Mouse (Mus musculus): Measurements from ENCODE around the gene Narfl.
"Not testable (repeated sequence)": the region's sequence is repeated elsewhere in the genome, so short reads cannot be mapped to it uniquely, and the experiment has no call there.

Narfl gene

DNA sequence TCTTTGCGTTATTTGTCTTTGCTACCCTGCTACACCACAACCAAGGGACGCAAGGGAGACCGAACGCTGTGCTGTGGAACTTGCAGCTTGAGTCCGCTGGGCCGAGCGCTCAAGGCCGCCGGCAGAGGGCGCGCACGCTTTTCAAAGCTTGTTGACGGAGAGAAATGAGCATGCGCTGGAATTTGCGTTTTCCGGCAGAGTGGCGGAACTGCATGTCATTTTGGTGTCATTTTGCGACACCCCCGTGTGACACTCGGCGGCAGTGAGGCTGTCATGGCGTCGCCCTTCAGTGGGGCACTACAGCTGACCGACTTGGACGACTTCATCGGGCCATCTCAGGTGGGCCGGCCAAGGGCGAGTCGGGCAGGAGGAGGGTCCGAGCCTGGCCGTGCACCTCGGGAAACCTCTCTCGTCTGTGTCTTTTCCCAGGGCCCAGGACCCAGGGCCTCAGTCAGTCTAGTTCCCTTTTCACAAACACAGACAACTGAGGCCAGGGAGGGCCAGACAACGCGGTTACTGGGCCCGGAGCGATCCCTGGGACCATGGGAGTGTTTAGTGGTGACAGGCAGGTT lies at the start of gene Narfl:
Gene Narfl, plus strand, starts transcription at position 228 of the 572 bp plus-strand sequence.
- DNase-seq (ENCODE audit: low read depth), result peak; percentile 98

DNA sequence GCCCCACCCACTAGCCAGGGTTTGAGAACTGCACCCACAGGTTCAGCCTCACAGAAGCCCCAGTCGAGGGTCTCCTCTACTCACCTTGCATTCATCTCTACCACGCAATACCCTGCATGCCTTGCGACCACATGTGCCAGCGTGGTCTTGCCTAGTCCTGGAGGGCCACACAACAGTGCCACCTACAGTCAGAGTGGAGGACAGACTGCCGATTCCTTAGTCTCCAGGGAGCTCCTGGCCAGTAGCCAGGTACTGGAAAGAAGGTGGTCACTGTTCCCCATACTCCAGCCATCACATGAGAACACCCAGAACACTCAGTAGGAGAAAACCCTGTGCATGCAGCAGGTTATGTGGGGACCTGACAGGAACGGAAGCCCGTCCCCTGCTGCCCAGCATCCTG lies 49.7 kb upstream of the Narfl start:
- no peak for DNase-seq (ENCODE audit: low read depth)

DNA sequence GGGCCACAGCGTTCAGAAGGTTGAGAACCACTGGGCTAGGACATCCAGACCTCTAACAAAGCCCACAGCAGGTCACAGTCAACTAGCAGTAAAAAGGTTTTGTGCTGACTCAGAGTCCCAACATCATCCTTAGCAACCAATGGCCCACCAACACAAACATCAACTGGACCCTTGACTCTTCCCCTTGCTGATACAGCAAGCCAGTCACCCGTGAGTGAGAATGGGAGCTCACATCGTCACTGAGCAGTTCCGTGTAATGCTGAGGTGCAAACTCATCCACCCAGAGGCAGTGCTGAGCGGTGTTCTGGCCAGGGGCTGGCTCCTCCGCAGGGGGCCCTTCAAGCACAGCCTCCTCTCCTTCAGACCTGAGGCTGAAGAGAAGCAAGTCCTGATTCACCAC lies 48.3 kb upstream of the Narfl start:
- no peak for DNase-seq (ENCODE audit: low read depth)

DNA sequence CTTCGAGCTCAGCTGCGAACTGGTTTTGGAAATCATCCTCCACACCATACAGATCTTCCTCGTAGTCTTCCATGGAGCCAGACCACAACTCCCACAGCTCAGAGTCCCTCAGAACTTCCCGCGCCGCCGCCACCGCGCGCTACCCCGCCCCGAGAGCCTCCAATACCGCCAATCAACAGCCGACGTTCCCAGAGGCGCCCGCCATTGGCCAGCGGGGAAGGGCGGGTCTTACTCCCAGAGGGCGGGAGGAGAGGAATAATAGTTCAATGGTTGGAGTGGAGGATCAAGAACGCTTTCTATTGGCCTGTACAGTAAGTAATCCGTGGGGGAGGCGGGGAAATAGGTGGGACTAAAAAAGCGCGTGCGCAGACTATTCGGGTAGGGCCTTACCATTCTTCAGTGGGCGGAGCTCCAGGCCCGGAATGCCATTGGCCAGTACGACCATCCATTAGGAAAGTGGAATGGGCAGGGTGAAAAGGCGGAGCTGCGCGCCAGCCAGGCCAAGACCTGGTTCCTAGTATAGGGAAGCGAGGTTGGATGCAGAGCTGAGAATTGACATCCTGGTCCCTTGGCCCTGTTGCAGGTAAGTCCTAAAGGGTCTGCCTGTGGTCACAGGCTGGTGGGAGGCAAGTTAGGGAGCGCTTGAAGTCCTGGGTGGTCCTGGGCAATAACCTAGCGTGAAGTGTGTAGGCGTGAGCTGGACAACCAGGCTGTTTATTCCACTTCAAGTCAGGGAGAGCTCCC lies 46.1 kb upstream of the Narfl start, which contains the start of the genes Chtf18 and Rpusd1:
Gene Chtf18, minus strand, starts transcription at position 155 of the 744 bp plus-strand sequence.
Gene Rpusd1, plus strand, starts transcription at position 406 of the 744 bp plus-strand sequence.
- peak; percentile 100 for DNase-seq (ENCODE audit: low read depth)

DNA sequence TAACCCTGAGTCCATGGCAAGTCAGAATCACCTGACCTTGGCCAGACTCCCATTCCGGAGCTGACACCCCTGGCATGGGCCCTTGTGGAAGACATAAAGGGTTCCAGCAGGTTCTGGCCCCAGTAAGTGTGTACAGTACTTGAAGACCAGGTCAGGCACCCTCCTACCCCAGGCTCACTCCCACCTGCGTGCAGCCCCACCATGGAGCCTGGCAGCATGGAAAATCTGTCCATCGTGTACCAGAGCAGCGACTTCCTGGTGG lies 45.6 kb upstream of the Narfl start:
- no peak for DNase-seq (ENCODE audit: low read depth)

DNA sequence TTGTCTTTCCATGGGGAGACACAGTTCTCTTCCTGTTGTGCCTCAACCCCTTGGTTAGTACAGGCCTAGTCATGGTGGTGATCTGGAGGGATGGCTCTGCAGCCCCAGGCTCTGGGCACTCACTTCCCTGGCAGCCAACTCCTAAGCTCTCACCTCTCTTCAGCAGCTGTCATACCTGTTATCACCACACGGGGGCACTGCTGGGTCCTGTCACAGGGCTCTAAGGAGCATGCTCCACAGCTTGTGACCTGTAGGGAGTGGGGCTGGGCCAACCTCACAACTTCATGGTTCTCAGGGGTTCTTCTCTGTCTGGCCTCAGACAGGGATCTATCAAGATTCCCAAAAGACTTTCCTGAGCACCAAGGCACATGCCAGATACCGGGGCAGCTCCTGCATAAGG lies 41.5 kb upstream of the Narfl start:
- peak; percentile 86 for DNase-seq (ENCODE audit: low read depth)

DNA sequence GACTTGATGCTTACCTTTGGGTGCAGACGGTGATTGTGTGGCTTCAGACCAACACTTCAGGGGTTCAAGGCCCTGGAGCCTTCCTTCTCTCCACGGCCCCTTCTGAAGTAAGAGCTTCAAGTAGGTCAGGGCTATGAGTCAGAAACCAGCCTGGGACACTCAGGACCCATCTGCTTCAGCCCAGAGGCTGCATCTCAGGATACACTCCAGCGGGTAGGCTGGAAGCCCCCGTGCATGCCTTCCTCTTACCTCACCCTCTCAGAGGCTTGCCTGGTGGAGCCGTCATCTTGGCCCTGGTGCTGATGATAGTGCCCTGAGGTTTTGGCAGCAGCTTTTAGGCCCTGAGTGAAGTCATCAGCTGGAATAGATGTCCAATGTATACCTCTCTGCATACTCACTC lies 38.3 kb upstream of the Narfl start:
- no peak for DNase-seq (ENCODE audit: low read depth)

DNA sequence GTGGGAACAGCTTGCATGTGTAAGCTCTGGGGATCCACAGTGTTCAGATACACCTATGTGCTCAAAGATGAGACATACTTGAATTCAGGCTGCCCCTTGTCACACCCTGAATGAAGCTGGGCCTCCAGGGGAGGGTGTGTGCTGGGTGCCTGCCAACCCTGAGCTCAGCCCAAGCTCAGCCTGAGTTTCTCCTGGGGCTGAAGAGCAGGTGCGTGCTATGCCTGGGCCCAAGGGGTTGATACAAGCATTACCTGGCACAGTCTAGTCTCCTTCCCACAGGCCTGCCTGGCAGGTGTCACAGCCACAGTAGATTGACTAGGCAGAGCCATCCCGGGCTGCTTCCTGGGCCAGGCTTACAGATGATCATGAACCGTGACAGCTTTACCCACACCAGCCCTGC lies 37.8 kb upstream of the Narfl start, which contains the start of gene Mslnl:
Gene Mslnl, plus strand, starts transcription at position 298 of the 400 bp plus-strand sequence.
- DNase-seq (ENCODE audit: low read depth), result no peak

DNA sequence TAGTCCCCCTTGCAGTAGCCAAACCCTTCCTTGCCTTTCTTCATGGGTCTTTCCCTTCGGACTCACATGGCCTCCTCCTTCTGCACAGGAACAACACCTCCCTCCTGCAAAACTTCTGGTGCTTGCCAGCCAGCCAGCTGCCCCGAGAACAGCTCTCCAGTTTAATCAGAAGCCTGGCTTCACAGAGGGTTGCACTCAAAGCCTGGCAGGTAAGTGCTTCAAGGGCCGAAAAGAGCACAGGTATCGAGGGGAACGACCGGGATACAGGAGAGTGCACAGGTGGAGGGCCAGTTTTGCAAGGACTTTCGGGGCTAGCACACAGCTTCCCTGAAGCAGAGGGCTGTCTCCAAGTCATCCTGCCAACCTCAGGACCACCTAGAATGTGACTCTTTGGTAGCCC lies 34.7 kb upstream of the Narfl start:
- DNase-seq (ENCODE audit: low read depth), result no peak

DNA sequence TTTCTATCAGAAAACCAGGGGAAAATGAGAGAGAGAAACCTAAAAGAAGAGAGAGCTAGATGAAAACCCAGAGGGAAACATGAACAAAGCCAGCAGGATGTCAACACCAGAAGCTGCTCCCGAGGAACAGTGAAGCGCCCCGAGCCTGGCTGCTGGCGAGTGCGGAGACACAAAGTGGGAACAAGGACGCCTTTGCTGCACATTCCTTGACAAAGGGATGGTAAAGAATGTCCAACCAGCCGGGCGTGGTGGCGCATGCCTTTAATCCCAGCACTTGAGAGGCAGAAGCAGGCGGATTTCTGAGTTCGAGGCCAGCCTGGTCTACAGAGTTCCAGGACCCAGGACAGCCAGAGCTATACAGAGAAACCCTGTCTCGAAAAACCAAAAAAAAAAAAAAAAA lies 32.1 kb upstream of the Narfl start:
- DNase-seq (ENCODE audit: low read depth), result not testable (repeated sequence)

DNA sequence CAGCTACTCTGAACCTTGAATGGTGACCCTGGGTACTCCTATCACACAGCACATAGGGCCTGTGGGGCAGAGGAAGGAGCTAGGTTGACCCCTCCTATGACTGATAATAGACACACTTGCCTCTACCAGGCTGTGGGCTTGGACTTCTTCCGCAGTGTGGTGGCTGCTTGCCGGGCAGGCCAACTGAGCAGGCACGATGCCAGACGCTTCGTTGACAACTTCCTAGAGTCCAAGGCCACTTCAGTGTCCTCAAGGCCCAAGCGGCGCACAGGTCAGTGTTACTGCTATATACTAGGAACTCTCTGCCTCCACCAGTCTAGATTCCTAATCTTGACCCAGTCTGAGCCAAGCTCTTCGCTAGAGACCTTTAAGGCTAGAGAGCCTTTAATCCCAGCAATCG lies 29.7 kb upstream of the Narfl start:
- no peak for DNase-seq (ENCODE audit: low read depth)

DNA sequence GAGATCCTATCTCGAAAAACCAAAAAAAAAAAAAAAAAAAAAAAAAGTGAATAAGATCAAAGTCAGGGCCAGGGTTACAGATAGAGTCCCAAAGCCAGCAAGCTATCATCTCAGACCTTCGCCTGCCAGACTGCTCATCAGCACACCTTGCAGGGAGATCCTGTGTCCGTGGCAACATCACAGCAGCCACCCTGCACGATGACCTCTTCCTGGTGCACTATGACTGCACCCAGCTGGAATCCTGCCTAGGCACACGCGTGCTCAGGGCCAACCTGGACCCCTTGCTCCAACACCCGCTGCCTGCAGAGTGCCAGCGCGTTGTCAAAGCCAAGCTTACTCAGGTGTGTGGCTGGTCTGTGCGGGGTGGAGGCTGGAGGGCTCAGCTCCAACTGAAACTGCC lies 29.3 kb upstream of the Narfl start:
- DNase-seq (ENCODE audit: low read depth), result no peak

DNA sequence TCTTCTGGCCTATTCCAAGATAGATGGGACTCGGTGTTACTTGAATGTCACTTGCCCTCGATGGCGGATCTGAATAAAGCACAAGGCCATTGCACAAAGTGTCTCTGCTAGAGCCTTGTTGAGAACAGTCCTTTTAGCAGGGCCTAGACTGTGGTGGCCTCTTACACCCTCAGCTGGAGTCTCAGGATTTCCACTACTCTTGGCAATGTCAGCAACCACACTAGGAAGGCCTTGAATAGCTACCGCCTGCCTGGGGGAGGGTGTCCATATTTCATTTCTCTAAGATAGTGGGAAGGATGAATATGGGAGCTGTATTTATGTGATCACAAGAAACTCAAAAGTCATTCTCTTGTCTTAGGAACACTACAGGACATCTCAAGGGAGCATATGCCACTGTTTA lies 25.3 kb upstream of the Narfl start:
- no peak for DNase-seq (ENCODE audit: low read depth)

DNA sequence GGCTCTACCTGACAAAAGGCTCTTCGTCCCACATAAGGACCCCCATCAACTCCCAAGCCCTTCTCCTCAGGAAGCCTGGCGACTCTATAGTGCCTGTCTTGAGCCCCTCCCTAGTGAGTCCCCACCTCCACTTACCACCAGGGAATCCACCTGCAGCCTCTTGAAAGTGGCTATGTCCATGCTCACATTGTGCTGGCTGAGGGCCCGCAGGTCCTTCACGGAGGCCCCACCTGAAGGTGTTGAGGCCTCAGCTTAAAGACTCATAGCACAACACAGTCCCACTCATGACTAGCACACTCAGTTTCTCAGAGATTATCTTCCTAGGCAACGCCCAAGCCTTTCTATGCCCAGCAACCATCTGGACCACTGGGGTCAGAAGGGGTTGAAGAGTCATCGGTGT lies 24.3 kb upstream of the Narfl start:
- DNase-seq (ENCODE audit: low read depth), result no peak

DNA sequence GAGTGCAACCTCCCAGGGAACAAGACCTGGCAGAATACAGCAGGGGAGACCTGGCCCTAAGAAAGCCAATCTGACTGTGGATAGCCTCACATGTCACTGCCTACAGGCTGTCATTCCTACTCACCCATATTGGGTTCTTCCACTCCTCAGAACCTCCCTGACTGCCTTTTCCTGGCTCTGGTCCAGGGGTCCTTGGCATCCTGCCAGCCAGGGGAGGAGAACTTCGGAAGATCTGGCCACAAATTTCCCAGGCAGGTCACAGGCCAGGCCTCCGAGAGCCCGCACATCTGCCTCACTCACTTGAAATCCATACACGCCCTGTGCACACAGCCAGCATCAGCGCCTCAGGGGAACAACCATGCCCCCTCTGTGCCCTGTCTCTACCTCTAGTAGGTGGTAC lies 22.1 kb upstream of the Narfl start:
- DNase-seq (ENCODE audit: low read depth), result no peak

DNA sequence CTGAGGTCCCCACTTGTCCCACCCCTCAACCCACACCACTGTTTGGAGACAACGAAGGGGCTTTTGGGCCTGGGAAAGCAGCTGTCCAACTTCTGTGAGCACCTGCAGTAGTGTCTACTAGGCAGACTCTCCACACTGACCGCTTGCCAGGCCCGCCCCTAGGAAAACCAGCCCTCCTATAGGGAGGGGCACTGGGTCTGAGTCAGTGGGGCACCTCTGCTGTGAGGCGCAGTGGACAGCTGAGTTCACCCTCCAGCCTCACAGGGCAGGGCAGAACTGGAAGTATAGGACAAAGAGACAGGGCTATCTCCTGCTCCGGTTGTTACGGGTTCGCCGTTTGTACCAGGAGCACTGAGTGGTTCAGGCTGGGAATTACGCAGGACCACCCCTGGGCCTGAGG lies 19.3 kb upstream of the Narfl start, which contains the start of gene Msln:
Gene Msln, minus strand, starts transcription at position 138 of the 400 bp plus-strand sequence.
- DNase-seq (ENCODE audit: low read depth), result no peak

DNA sequence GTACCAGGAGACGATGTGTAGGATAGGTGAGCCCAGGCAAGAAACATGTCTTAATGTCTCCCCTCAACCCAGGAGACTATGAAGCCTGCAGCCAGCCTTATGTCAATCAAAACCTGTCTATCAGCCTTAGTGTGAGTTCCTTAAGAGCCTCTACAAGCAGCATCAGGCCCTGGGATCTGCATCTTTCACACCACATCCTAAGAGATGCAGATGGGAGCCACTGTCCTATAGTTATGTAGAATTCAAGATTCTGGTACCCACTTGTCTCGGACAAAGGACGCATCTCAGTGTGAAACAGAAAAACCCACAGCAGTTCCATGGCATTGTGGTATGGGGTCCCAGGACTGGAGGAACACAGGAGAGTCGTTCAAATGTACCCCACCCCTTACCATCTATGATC lies 18.5 kb upstream of the Narfl start:
- no peak for DNase-seq (ENCODE audit: low read depth)

DNA sequence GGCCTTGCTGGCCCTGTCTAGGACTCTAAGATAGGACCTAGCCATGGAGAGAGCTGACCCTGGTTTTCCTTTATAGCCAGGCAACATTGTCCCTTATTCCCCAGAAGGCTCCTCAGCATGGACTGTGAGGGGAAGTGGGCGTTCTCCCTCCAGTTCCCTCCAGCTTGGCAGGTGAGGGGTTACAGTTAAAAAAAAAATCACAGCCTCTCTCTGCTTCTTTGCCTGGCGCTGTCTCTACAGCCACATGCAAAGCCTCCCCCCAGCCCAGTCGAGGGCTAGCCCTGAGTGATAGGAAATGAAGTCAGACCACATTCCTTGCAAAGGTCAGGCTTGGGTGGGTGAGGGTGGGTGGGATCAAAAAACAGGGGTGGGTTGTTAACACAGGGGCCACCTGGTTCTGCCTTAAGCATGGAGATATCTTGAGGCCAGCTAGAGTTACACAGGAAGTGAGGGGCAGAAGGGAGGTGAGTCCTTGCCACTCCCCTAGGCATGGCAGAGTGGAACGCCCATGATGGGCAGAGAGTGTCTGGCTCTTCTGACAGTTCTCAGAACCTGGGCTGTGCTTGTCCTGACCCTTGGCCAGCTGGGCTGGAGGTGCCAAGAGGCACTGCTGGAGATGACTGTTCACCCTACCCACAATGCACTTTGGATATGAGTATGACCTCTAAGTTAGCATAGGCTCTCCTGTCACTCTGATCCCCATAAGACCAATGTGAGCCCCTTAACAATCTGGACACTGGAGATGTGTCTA lies 17.8 kb upstream of the Narfl start:
- DNase-seq (ENCODE audit: low read depth), result no peak

DNA sequence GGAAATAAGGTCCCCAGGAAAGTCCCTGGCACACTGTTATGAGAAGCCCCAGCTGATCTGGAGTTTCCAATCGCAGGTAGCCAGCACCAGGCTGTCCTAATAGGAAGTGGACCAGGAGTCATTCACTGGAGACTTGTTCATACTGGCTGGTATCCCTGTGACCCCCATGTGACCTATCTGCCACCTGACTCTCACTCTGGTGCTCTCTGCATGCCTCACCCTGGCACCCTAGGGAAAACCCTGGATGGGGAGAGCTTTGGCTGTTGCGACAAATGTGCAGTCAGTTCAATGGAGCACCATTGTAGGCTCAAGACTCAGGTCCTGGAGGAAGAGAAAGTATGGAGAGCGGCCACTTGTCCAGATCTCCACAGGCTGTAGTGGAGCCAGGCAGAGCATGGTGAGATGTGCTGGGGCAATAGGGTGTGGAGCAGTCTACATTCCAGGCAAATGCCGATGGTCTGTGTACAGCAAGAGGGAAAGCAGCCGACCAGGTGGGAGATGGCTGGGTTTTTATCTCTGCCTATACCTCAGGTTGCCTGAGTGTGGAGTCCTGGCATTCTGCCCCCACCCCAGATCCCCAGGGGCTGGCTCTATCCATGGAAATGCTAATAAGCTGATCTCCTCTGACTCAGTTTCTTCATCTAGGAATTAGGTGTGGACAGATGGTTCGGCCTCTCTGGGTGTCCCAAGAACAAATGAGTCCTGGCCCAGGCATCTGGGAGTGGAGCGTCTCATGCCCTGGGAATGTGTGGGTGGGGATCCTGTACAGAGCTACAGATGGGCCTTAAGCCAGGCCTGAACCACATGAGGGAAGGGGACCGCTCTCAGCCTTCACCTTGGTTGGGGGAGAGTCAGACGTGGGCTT lies 17.0 kb upstream of the Narfl start:
- no peak for DNase-seq (ENCODE audit: low read depth)

DNA sequence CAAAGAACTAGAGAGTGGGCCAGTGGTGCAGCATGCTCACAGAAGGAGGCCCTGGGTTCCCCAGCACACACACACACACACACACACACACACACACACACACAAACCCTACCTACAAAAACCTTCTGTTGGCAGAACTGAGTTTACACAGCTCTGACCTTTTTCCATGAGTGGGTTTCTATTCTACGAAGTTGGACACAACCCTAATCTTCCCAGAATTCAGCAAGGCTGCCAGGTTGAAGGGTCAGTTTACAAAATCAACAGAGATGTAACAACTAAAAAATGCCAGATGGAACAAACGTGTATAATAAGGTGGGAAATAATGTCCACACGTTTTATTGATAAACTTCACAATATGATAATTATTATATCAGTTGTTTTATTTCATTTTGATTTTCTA lies 15.9 kb upstream of the Narfl start:
- DNase-seq (ENCODE audit: low read depth), result no peak

DNA sequence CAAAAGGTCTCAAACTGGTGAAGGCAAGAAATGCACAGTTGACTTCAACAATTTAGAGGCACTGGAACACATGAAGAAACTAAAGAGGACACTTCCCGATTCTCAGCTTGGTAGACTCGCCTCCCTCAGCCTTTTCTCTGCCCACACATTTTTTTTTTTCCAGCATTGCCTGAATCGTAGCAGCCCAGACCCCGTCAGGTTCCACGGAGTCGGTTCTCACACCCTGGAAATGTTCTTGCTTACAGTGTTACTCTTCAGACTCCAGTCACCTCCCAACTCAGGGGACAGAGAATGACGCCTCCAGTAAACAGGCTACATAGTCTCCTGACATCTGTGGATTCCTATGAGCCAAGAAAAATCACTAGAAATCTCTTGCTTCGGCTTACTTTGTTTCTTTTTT lies 13.4 kb upstream of the Narfl start:
- no peak for DNase-seq (ENCODE audit: low read depth)

DNA sequence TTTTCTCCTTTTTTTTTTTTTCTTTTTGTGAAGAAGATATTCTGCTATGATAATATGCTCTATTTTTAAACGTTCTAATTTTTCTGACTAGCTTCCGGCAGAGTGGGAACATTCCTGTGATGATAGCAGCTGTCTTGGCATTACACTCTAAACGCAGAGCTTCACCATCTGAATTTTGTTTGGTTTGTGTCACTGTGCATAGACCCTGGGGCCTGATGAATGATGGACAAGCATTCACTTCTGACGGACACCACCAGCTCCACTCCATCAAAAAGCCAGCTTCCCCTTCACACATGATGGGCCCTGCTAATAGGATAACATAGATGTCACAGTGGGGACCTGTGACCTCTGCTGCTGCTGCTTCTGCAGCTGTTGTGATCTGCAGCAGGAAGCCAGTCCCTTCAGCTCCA lies 12.0 kb upstream of the Narfl start:
- no peak for DNase-seq (ENCODE audit: low read depth)

Data from c-Kit-positive CD71-negative TER-119-negative erythroid progenitor cells, embryonic 14.5 days (primary cell).